Mouse (Mus musculus) ES-E14 (cell line): ENCODE measurements around the gene Rnd3. TPM values are rescaled to one million over a fixed set of nuclear protein-coding genes. Genes with fewer than 3 reads are reported as not detected.

Experiments used
- DNase-seq: peaks from one replicate; pipeline ENCODE4 v3.0.0-alpha.2; 2013; ENCODE audit warnings: low read depth, low spot score
- H3K27ac ChIP-seq: 2 replicates; pipeline ENCODE4 v1.5.1; 2012; ENCODE audit warnings: low read depth, mild to moderate bottlenecking, low read length, moderate library complexity, mixed read lengths; ENCODE audit not compliant: poor library complexity, insufficient read depth, severe bottlenecking
- H3K36me3 ChIP-seq: 2 replicates; pipeline ENCODE4 v1.6.1; 2012; ENCODE audit warnings: mild to moderate bottlenecking, low read length, moderate library complexity, mixed read lengths; ENCODE audit not compliant: control insufficient read depth, poor library complexity, insufficient read depth, severe bottlenecking
- H3K4me1 ChIP-seq, 2 experiments: fragments of 150-350 bp in 1 of 2; sonication (generic) in 1 of 2; 2 replicates each; pipeline ENCODE4 v1.6.1; 2012; ENCODE audit warnings: low read length in 2 of 2, mild to moderate bottlenecking in 1 of 2, mixed read lengths in 1 of 2; ENCODE audit not compliant: control insufficient read depth in 2 of 2, insufficient read depth in 2 of 2, poor library complexity in 1 of 2
- H3K4me3 ChIP-seq, 2 experiments: fragments of 150-350 bp in 1 of 2; sonication (generic) in 1 of 2; 2 replicates each; pipeline ENCODE4 v1.5.1; 2012; ENCODE audit warnings: low read length in 2 of 2, low read depth in 1 of 2, mild to moderate bottlenecking in 1 of 2, mixed read lengths in 1 of 2; ENCODE audit not compliant: insufficient read depth in 1 of 2, poor library complexity in 1 of 2, severe bottlenecking in 1 of 2
- H3K9ac ChIP-seq: 2 replicates; pipeline ENCODE4 v1.6.1; 2012; ENCODE audit warnings: low read depth, mild to moderate bottlenecking, low read length, mixed read lengths; ENCODE audit not compliant: poor library complexity, insufficient read depth, severe bottlenecking
- H3K9me3 ChIP-seq: fragments of 150-350 bp; sonication (generic); 2 replicates; pipeline ENCODE4 v1.6.1; 2012; ENCODE audit warnings: low read depth, mild to moderate bottlenecking, low read length; ENCODE audit not compliant: control insufficient read depth, insufficient read depth
- CHD2 ChIP-seq: IDR thresholded peaks from 2 replicates; pipeline ENCODE4 v1.6.1; 2014; ENCODE audit warnings: mild to moderate bottlenecking, low read depth, low read length, inconsistent platforms
- HCFC1 ChIP-seq: IDR thresholded peaks from 2 replicates; pipeline ENCODE4 v1.6.1; 2012; ENCODE audit warnings: low read length, inconsistent platforms, borderline replicate concordance; ENCODE audit not compliant: insufficient read depth
- MAFK ChIP-seq: IDR thresholded peaks from 2 replicates; pipeline ENCODE4 v1.6.1; 2014; ENCODE audit warnings: mild to moderate bottlenecking, low read depth, low read length, inconsistent platforms; ENCODE audit not compliant: insufficient read depth
- ZC3H11A ChIP-seq: IDR thresholded peaks from 2 replicates; pipeline ENCODE4 v1.6.1; 2012; ENCODE audit warnings: low read depth, mild to moderate bottlenecking, inconsistent platforms, low read length, borderline replicate concordance
- ZNF384 ChIP-seq: IDR thresholded peaks from 2 replicates; pipeline ENCODE4 v1.6.1; 2012; ENCODE audit warnings: low read depth, low read length, inconsistent platforms
- in situ Hi-C, 2 experiments: fragments of 600-800 bp; cut with MboI; formaldehyde crosslinking; loops; one replicate each; pipeline ENCODE4 v1.15.1; 2025; ENCODE audit warnings: low sequenced_read_pairs in 2 of 2, inconsistent platforms in 1 of 2; ENCODE audit not compliant: unreplicated experiment in 2 of 2
- total RNA-seq: library from RNA; depleted of rRNA; stranded (reverse); fragments of 300-350 nt; gene quantifications from 2 replicates; pipeline ENCODE4 v1.2.3, GENCODE M21; 2012

The Rnd3 gene
- total RNA-seq, 1 experiment, result 28.8 TPM

- Histone ChIP-seq H3K9ac (no peak overlapping the region), H3K4me3 (no peak overlapping the region), H3K4me1 (no peaks in the 10 kb centered on the region), H3K27ac (no peak overlapping the region), H3K9me3 (no peaks in the 10 kb centered on the region), H3K36me3 (peaks cover 9% of the 10 kb centered on the region)
- TF ChIP-seq CHD2 (no peak), HCFC1 (no peak)
- DNase-seq, result no peak
- in situ Hi-C loops, result no loop called here
These were observed 20.8 kb downstream of the Rnd3 start for GRCm38 (mm10) chr2:51128090-51128489.

DNA sequence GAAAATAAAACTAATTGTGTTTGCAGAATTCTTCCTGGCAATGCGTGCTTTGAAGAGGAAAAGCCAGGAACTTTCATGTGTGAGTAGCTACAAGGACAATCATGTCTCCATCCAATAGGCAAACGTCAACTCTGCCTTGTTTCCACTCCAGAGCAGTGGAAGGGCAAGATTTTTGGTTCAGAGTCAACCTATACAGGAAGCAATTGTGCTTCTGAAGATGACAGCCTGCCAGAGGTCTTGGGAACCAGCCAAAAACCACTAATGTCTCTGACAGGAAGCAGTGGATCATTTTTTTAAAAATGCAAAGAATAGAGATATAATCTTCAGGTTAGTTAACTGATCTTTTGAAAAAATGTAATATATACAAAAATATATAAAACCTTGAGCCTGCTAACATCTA, 38.6 kb downstream of the Rnd3 start:
- no peak for DNase-seq
- Histone ChIP-seq H3K9me3 (no peaks in the 10 kb centered on the region), H3K36me3 (no peaks in the 10 kb centered on the region), H3K9ac (no peak overlapping the region), H3K4me1 (no peaks in the 10 kb centered on the region), H3K4me3 (no peak overlapping the region), H3K27ac (no peak overlapping the region)
- in situ Hi-C loops, result no loop called here
- TF ChIP-seq CHD2, result no peak
- TF ChIP-seq ZNF384, result no peak
- TF ChIP-seq ZC3H11A, result no peak
- no peak for TF ChIP-seq MAFK
- no peak for TF ChIP-seq HCFC1

DNA sequence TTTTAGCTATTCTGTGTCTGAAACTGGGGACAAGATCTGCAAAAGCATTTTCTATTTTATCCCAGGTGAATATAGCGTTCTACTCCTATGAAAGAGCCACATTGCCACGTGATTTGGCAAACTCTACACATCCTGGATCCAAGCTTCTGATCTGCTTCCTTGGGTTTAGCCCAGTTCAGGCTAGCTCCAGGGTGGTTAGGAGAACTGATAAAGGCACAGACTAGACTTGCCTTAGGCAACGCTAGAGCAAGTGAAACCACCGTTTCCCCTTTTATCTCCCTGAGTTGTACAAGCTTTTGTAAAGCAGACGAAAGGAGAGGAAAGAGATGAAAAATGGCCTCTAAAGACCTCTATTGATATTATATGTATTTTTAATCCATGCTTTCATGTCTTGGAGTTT, 40.3 kb downstream of the Rnd3 start:
- no peak overlapping the region for H3K27ac ChIP-seq
- TF ChIP-seq CHD2, result no peak
- no peak for TF ChIP-seq ZNF384
- TF ChIP-seq ZC3H11A, result no peak
- TF ChIP-seq HCFC1, result no peak
- TF ChIP-seq MAFK, result no peak
- H3K4me3 ChIP-seq, result no peak overlapping the region
- no peak for DNase-seq
- H3K9ac ChIP-seq, result no peak overlapping the region
- in situ Hi-C loops, result no loop called here
- H3K36me3 ChIP-seq, result no peaks in the 10 kb centered on the region
- no peaks in the 10 kb centered on the region for H3K4me1 ChIP-seq
- H3K9me3 ChIP-seq, result no peaks in the 10 kb centered on the region

GRCm38 (mm10) chr2:51101187-51101586, 47.7 kb downstream of the Rnd3 start:
- DNase-seq, result no peak
- H3K4me3 ChIP-seq, result no peak overlapping the region
- no peak overlapping the region for H3K27ac ChIP-seq
- TF ChIP-seq MAFK (peak; percentile 44; the same call in 1 of the 2 replicates), HCFC1 (no peak), ZC3H11A (no peak), CHD2 (no peak)
- H3K36me3 ChIP-seq, result no peaks in the 10 kb centered on the region
- no peaks in the 10 kb centered on the region for H3K4me1 ChIP-seq
- H3K9me3 ChIP-seq, result no peaks in the 10 kb centered on the region
- H3K9ac ChIP-seq, result no peak overlapping the region
- in situ Hi-C loops, result no loop called here

GRCm38 (mm10) chr2:51099987-51100386, 48.9 kb downstream of the Rnd3 start:
- no peak for DNase-seq

More at GRCm38 (mm10) chr2:51099987-51100386, 48.9 kb downstream of the Rnd3 start:
- no peak overlapping the region for H3K27ac ChIP-seq
- no peaks in the 10 kb centered on the region for H3K36me3 ChIP-seq
- H3K9ac ChIP-seq, result no peak overlapping the region
- no peaks in the 10 kb centered on the region for H3K4me1 ChIP-seq
- no peaks in the 10 kb centered on the region for H3K9me3 ChIP-seq
- H3K4me3 ChIP-seq, result no peak overlapping the region
- in situ Hi-C loops, result no loop called here
- TF ChIP-seq ZC3H11A, result no peak
- no peak for TF ChIP-seq ZNF384
- TF ChIP-seq HCFC1, result no peak
- no peak for TF ChIP-seq MAFK
- no peak for TF ChIP-seq CHD2
